Mouse (Mus musculus): Measurements from ENCODE around the gene Mn1.

GRCm38 (mm10) chr5:111410665-111411064, 6.5 kb upstream of the Mn1 start:
- no peak for TF ChIP-seq GATA1 (IDR thresholded peaks at IDR 0.05; ENCODE audit: borderline replicate concordance, low read length)
- no peak for TF ChIP-seq POLR2AphosphoS5 (IDR thresholded peaks at IDR 0.05; ENCODE audit: insufficient replicate concordance, low read depth, low read length)

All from G1E (cell line).